Mouse (Mus musculus) erythroblast, embryonic 14.5 days (primary cell): ENCODE measurements around the gene Clec12b.

Experiments
- GATA1 ChIP-seq: IDR thresholded peaks from 2 replicates; pipeline ENCODE4 v1.6.1; 2012; ENCODE audit warnings: low read length, inconsistent platforms, mixed read lengths
- TAL1 ChIP-seq: IDR thresholded peaks from 3 replicates; pipeline ENCODE4 v1.6.1; 2012; ENCODE audit warnings: low read length, inconsistent platforms, mixed read lengths

GRCm38 (mm10) chr6:129402404-129402803, 16.7 kb upstream of the Clec12b start:
- TF ChIP-seq TAL1, result no peak
- TF ChIP-seq GATA1, result no peak
